Mouse (Mus musculus) gastrocnemius, postnatal 25 days (tissue): ENCODE data around the gene Eif4g2. TPM values are rescaled to one million over a fixed set of nuclear protein-coding genes. Genes with fewer than 3 reads are reported as not detected.

ENCODE experiments used
- DNase-seq: peaks from one replicate; pipeline ENCODE4 v3.0.0; 2022
- total RNA-seq, 2 experiments: library from RNA; stranded (reverse); gene quantifications; 1 replicate in 1 of 2; 2 replicates in 1 of 2; pipeline ENCODE4 v1.2.3; 2021

Gene Eif4g2
- total RNA-seq, 2 experiments from 2014 or later: 617 to 661 TPM

GRCm38 (mm10) chr7:111070167-111070496 lies 12.7 kb downstream of the Eif4g2 start:
- DNase-seq: peak; percentile 1

- DNase-seq: no peak
Measured at GRCm38 (mm10) chr7:111069439-111070166, 13.2 kb downstream of the Eif4g2 start.

GRCm38 (mm10) chr7:111068181-111068580 lies 14.6 kb downstream of the Eif4g2 start:
- DNase-seq: no peak

GRCm38 (mm10) chr7:111062971-111063370 lies 19.9 kb downstream of the Eif4g2 start:
- no peak for DNase-seq

- no peak for DNase-seq
Measured at GRCm38 (mm10) chr7:111059527-111059926, 23.3 kb downstream of the Eif4g2 start.

GRCm38 (mm10) chr7:111055984-111056657 lies 26.7 kb downstream of the Eif4g2 start:
- DNase-seq: no peak

GRCm38 (mm10) chr7:111055221-111055620 lies 27.6 kb downstream of the Eif4g2 start:
- DNase-seq: peak; percentile 13

GRCm38 (mm10) chr7:111049652-111050421 lies 33.0 kb downstream of the Eif4g2 start:
- peak; percentile 44 for DNase-seq

GRCm38 (mm10) chr7:111048920-111049319 lies 33.9 kb downstream of the Eif4g2 start:
- no peak for DNase-seq

- DNase-seq: no peak
Measured at GRCm38 (mm10) chr7:111029046-111029553, 53.7 kb downstream of the Eif4g2 start.

- DNase-seq: peak; percentile 88
Measured at GRCm38 (mm10) chr7:111028281-111029045, 54.4 kb downstream of the Eif4g2 start, which contains the start of gene Ctr9. TSS of gene Ctr9 (plus strand) at chr7:111028951.

- DNase-seq: no peak
Measured at GRCm38 (mm10) chr7:111024912-111025311, 57.9 kb downstream of the Eif4g2 start.

- DNase-seq: no peak
Measured at GRCm38 (mm10) chr7:111024068-111024594, 58.7 kb downstream of the Eif4g2 start.

- DNase-seq: no peak
Measured at GRCm38 (mm10) chr7:111020814-111021213, 62.0 kb downstream of the Eif4g2 start.

Other genes starting within 250 kb of the Eif4g2 start
- 10 to 100 TPM; 16.8 to 18.6 TPM for gene Rnf141, start 238.6 kb downstream of the Eif4g2 start, total RNA-seq
- gene Lyve1, start 219.8 kb downstream of the Eif4g2 start, total RNA-seq: 1 to 10 TPM; 5.8 to 9.3 TPM
- 1 to 10 TPM; 4.0 to 5.4 TPM for gene Mrvi1, start 100.6 kb downstream of the Eif4g2 start, total RNA-seq
- gene Ctr9, start 54.1 kb downstream of the Eif4g2 start, total RNA-seq: 10 to 100 TPM; 13.6 to 14.4 TPM